Mouse (Mus musculus) neutrophil, adult 83 days (primary cell): ENCODE measurements around the gene Olfr166. TPM values are rescaled to one million over a fixed set of nuclear protein-coding genes. Genes with fewer than 3 reads are reported as not detected.

Experiments
- total RNA-seq, 2 experiments: library from RNA; stranded (reverse); gene quantifications; one replicate each; pipeline ENCODE4 v1.2.4; 2023

Olfr166 gene
- not detected for total RNA-seq

GRCm38 (mm10) chr16:19483394-19483793, at the start of gene Olfr166:
Olfr166 (plus strand) TSS chr16:19483694.

GRCm38 (mm10) chr16:19522166-19522565, 38.7 kb downstream of the Olfr166 start, which contains the start of gene Olfr167:
Olfr167 (minus strand) TSS chr16:19522266.

GRCm38 (mm10) chr16:19535455-19535854, 52.0 kb downstream of the Olfr166 start, which contains the start of gene Olfr168:
Olfr168 (minus strand) TSS chr16:19535555.

Other genes with a start within 250 kb of the Olfr166 start
- not detected for gene Olfr164, start 169.6 kb upstream of the Olfr166 start, total RNA-seq
- gene Olfr165, start 60.6 kb upstream of the Olfr166 start, total RNA-seq: not detected
- gene Olfr167, start 38.6 kb downstream of the Olfr166 start, total RNA-seq: not detected
- gene Olfr168, start 51.9 kb downstream of the Olfr166 start, total RNA-seq: not detected
- gene Olfr169, start 88.1 kb downstream of the Olfr166 start, total RNA-seq: not detected
- not detected for gene Olfr170, start 128.2 kb downstream of the Olfr166 start, total RNA-seq
- gene Olfr171, start 146.2 kb downstream of the Olfr166 start, total RNA-seq: not detected
- not detected for gene Lamp3, start 222.7 kb downstream of the Olfr166 start, total RNA-seq